Mouse (Mus musculus) thymus, postnatal 10 days (tissue): ENCODE data around the gene Acss1.
A peak's percentile ranks its signal among the peaks of the same experiment; 100 is the strongest.

Source experiments
- DNase-seq, 2 experiments: peaks; one replicate each; pipeline ENCODE4 v3.0.0; 2021; ENCODE audit warnings: low spot score in 2 of 2

Gene Acss1

GRCm38 (mm10) chr2:150667820-150668766 is at the start of gene Acss1:
Gene Acss1, minus strand, starts transcription at chr2:150668500.
- DNase-seq: peak; percentile 69 to 76

GRCm38 (mm10) chr2:150712167-150712674 is 43.9 kb upstream of the Acss1 start:
- DNase-seq: no peak

GRCm38 (mm10) chr2:150691481-150692170 is 23.3 kb upstream of the Acss1 start:
- no peak for DNase-seq

GRCm38 (mm10) chr2:150690216-150690615 is 21.9 kb upstream of the Acss1 start:
- DNase-seq: no peak

GRCm38 (mm10) chr2:150689223-150689800 is 21.0 kb upstream of the Acss1 start, which contains the start of gene Vsx1:
Gene Vsx1, minus strand, starts transcription at chr2:150689360.
- no peak for DNase-seq

GRCm38 (mm10) chr2:150688541-150689186 is 20.4 kb upstream of the Acss1 start:
- DNase-seq: peak in 1 of 2 experiments; percentile 12

GRCm38 (mm10) chr2:150687871-150688540 is 19.7 kb upstream of the Acss1 start:
- no peak for DNase-seq

- no peak for DNase-seq
Measured at GRCm38 (mm10) chr2:150685389-150685788, 17.1 kb upstream of the Acss1 start.

- no peak for DNase-seq
Measured at GRCm38 (mm10) chr2:150684451-150684850, 16.2 kb upstream of the Acss1 start.

- no peak for DNase-seq
Measured at GRCm38 (mm10) chr2:150681581-150681980, 13.3 kb upstream of the Acss1 start.

- DNase-seq: peak in 1 of 2 experiments; percentile 82
Measured at GRCm38 (mm10) chr2:150678392-150678791, 10.1 kb upstream of the Acss1 start.

- no peak for DNase-seq
Measured at GRCm38 (mm10) chr2:150675525-150675924, 7.2 kb upstream of the Acss1 start.

GRCm38 (mm10) chr2:150674900-150675299 is 6.6 kb upstream of the Acss1 start:
- DNase-seq: peak; percentile 48 to 72

GRCm38 (mm10) chr2:150673929-150674328 is 5.6 kb upstream of the Acss1 start:
- no peak for DNase-seq

- DNase-seq: no peak
Measured at GRCm38 (mm10) chr2:150671609-150672290, 3.5 kb upstream of the Acss1 start.

GRCm38 (mm10) chr2:150670926-150671325 is 2.6 kb upstream of the Acss1 start:
- DNase-seq: no peak

GRCm38 (mm10) chr2:150669454-150670045 is 1.2 kb upstream of the Acss1 start:
- no peak for DNase-seq

- no peak for DNase-seq
Measured at GRCm38 (mm10) chr2:150668956-150669355, 656 bp upstream of the Acss1 start.

- DNase-seq: peak; percentile 79 to 84
Measured at GRCm38 (mm10) chr2:150667065-150667819, 1.1 kb downstream of the Acss1 start.
